Mouse (Mus musculus): ENCODE measurements around the gene Zfp444. TPM values are rescaled to one million over a fixed set of nuclear protein-coding genes. Genes with fewer than 3 reads are reported as not detected.
"Not testable (repeated sequence)": the region's sequence is repeated elsewhere in the genome, so short reads cannot be mapped to it uniquely, and the experiment has no call there.

Gene Zfp444
- polyA plus RNA-seq, 1 experiment = 21.3 TPM

- no peak for DNase-seq (ENCODE audit: low spot score)
These were observed 10.5 kb upstream of the Zfp444 start for GRCm38 (mm10) chr7:6161541-6161940.

DNA sequence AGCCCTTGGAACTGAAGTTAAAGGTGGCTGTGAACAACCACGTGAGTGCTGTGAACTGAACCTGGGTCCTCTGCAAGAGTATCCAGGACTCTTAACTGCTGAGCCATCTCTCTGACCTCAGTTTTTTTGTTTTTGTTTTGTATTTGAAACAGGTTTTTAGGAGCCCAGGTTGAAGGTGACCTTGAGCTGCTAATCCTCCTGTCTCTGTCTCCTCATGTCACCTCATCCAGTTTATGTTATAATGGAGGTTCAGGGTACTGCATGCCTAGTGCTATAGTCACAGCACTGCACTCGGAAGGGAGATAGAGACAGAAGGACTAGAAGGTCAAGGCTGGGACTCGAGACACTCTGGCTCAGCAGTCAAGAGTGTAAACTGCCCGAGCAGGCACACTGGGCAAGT lies 9.9 kb upstream of the Zfp444 start:
- no peak for DNase-seq (ENCODE audit: low spot score)

GRCm38 (mm10) chr7:6164671-6165070 lies 7.4 kb upstream of the Zfp444 start:
- DNase-seq (ENCODE audit: low spot score) = no peak

GRCm38 (mm10) chr7:6169403-6169802 lies 2.6 kb upstream of the Zfp444 start:
- DNase-seq (ENCODE audit: low spot score) = no peak

- no peak for DNase-seq (ENCODE audit: low spot score)
These were observed 1.6 kb upstream of the Zfp444 start for GRCm38 (mm10) chr7:6170391-6170790.

- no peak for DNase-seq (ENCODE audit: low spot score)
These were observed 1.2 kb upstream of the Zfp444 start for GRCm38 (mm10) chr7:6170871-6171270.

- peak; percentile 44 for DNase-seq (ENCODE audit: low spot score)
These were observed 501 bp upstream of the Zfp444 start for GRCm38 (mm10) chr7:6171444-6172005.

DNA sequence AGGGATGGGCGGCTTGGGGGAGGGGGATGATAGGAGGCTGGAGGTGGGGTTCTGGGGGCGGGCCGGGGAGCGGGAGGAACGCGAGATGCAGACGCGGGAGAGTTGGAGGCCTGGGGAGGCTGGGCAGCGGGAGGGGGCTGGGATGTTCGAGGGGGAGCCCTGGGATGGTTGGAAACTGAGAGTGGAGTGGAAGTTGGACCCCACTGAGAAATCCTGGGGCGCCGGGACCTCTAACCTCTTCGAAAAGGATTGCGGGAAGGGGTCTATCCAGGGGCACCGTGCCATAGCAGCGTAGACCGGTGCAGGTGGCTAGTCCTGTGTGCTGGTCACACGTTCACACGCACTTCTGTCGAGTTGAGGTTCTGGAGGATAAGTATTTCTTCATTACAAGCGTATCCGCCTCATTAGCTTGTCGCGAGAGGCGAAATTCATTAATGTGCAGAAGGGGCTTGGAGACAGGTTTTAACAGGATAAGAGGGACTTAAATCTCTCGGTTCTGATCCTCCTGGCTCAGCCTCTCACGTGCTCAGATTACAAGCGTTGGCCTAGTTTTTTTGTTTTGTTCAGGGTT lies 733 bp downstream of the Zfp444 start:
- no peak for DNase-seq (ENCODE audit: low spot score)

DNA sequence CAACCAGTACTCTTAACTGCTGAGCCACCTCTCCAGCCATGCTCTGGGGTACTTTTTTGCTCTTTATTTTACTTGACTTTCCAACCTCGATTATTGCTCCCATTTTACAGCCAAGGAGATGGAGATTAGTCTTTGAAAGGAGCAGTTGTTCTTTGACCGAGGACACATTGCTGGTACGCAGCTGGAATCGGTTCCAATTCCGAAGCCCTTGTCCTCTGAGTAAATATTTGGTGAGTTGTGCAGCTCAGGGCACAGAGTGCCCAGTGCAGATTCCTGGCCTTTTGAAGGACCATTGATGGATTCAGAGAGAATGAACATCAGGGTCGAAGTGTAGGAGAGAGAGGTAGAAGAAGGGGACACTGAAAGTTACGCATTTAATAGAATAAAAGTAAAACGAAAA lies 1.8 kb downstream of the Zfp444 start:
- no peak for DNase-seq (ENCODE audit: low spot score)

- DNase-seq (ENCODE audit: low spot score) = not testable (repeated sequence)
These were observed 2.5 kb downstream of the Zfp444 start for GRCm38 (mm10) chr7:6174365-6174987.

DNA sequence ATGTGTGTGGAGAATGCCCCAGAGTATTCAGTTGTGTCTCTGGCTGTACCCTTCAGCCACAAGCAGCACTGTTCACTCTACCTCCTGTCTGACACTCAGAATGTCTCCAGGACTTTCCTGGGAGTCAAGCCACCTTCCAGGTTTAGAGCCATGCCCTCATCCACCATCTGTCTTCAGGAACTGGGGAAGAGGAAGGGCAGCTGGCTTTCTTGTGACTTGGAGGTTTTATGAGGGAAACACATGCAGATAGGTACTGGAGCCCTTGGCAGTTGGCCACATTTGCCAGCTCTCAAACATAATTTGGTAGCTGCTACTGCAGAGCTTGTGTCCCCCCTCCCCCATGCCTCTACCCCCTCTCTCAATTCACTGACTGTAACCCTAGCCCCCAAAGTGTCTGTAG lies 7.0 kb downstream of the Zfp444 start:
- no peak for DNase-seq (ENCODE audit: low spot score)

GRCm38 (mm10) chr7:6182882-6183281 lies 10.9 kb downstream of the Zfp444 start:
- DNase-seq (ENCODE audit: low spot score) = no peak

DNA sequence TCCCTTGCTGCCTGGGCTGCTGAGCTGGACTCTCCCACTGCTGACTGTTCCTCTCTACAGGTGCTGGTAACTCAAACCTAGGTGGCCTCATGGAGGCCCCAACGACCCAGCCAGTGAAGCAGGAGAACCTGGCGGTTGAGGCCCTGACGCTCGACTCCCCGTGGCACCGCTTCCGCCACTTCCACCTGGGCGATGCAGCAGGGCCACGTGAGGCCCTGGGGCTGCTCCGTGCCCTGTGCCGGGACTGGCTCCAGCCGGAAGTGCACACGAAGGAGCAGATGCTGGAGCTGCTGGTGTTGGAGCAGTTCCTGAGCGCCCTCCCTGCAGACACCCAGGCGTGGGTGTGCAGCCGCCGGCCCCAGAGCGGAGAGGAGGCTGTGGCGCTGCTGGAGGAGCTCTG lies 11.8 kb downstream of the Zfp444 start:
- no peak for DNase-seq (ENCODE audit: low spot score)

DNA sequence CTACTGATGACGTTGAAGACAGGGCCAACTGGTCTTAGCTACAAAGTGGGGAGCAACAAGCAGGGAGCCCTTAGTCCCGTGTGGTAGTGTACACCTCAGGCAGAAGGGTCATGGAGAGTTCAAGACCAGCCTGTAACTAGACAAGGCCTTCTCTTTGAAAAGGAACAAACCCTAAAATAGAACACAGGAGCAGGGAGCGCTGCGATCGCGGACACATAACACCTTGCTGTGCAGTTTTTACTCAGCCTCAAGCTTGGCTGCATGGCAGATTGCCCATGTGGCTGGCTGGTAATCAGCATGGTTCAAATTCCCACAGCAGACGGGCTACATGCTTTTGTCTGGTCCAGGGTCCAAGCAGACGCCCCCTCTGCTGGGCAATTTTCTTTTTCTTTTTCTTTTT lies 12.5 kb downstream of the Zfp444 start:
- no peak for DNase-seq (ENCODE audit: low spot score)

DNA sequence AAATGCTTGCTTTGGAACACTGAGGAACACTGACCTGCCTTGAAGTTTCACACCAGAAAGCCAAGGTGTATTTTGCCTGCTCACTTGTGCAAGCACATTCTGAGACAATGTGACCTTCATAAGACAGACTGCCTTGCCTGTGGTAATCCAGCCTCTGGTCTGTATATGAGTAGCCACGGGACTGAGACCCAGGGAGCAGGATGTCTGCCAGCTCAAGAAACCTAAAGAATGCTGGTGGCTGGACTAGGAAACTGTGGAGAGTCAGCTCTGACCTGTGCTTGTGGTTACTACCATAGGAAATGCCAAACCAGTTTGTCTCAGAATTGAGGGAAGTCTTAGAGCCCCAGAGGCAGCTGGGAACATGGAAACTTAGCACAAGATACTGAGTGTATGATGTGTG lies 13.4 kb downstream of the Zfp444 start:
- no peak for DNase-seq (ENCODE audit: low spot score)

GRCm38 (mm10) chr7:6186176-6186575 lies 14.2 kb downstream of the Zfp444 start:
- DNase-seq (ENCODE audit: low spot score) = no peak

DNA sequence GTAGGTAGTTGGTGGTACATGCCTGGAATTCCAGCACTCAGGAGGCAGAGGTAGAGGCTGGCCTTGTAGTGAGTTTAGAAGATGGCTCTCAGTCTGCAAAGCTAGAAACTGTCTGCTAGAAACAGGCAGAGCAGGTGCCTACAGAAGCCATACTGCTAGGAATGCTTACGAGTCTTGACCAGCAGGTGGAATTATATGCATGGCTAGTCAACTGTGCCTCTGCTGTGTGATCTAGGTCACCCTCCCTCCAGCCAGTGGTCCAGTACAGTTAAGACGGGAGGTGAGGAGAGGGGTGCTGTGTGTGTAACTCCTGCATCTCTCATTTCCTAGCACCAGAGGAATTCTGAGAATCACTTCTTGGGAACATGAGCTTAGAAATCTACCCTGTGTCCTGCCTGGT lies 14.7 kb downstream of the Zfp444 start:
- DNase-seq (ENCODE audit: low spot score) = no peak

DNA sequence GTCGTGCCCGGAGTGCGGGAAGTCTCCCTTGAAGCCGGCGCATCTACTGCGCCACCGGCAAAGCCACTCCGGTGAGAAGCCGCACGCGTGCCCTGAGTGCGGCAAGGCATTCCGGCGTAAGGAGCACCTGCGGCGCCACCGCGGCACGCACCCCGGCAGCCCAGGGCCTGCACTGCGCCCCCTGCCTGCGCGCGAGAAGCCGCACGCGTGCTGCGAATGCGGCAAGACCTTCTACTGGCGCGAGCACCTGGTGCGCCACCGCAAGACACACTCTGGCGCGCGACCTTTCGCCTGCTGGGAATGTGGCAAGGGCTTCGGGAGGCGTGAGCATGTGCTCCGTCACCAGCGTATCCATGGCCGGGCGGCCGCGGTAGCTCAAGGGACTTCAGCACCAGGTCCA lies 17.5 kb downstream of the Zfp444 start:
- DNase-seq (ENCODE audit: low spot score) = no peak

DNA sequence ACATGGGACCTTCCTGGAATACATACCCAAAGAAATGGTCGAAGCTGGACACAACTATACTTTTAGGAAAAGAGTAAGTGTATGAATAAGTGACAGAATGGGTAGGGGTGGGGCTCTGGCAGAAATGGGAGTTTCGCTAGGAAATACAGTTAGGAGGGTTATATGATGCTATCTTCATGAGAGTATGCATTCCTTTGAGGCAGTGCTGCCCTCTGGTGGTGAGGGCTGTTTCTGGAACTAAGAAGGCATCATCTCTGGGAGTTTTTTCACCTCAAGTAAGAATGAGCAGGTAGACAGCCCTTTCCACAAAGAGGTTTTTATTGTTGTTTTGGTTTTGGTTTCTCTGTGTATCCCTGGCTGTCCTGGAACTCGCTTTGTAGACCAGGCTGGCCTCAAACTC lies 19.4 kb downstream of the Zfp444 start:
- DNase-seq (ENCODE audit: low spot score) = peak; percentile 51

- no peak for DNase-seq (ENCODE audit: low spot score)
These were observed 22.1 kb downstream of the Zfp444 start for GRCm38 (mm10) chr7:6194129-6194528.

- DNase-seq (ENCODE audit: low spot score) = no peak
These were observed 23.8 kb downstream of the Zfp444 start for GRCm38 (mm10) chr7:6195777-6196176.

- DNase-seq (ENCODE audit: low spot score) = no peak
These were observed 24.8 kb downstream of the Zfp444 start, which contains the start of gene Galp for GRCm38 (mm10) chr7:6196790-6197189. TSS of gene Galp (plus strand) at chr7:6197090.

DNA sequence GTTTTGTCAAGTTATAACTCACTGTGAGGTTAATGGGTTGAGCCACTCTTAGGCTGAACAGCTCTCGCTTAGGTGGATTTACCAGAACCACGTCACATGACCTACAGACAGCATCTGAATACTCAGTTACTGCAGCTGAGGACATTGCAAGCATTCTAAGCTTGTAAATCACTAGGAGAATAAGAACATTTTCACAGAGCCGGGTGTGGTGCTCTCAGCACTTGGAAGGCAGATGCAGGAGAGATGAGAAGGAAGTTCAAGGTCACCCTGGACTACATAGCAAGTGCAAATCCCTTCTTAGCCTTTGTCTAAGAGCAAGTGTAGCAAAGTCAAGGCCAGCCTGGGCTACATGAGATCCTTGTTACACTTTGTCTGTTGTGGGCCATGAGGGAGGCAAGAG lies 32.2 kb downstream of the Zfp444 start:
- no peak for DNase-seq (ENCODE audit: low spot score)

GRCm38 (mm10) chr7:6213144-6213543 lies 41.1 kb downstream of the Zfp444 start:
- DNase-seq (ENCODE audit: low spot score) = no peak

Data from urinary bladder, adult 2 months (tissue).